Mouse (Mus musculus): Measurements from ENCODE around the gene Plekhm2.

Plekhm2 gene

GRCm38 (mm10) chr4:141660884-141661283 is 3.8 kb downstream of the Plekhm2 start:
- no peak for DNase-seq (ENCODE audit: low spot score)

DNA sequence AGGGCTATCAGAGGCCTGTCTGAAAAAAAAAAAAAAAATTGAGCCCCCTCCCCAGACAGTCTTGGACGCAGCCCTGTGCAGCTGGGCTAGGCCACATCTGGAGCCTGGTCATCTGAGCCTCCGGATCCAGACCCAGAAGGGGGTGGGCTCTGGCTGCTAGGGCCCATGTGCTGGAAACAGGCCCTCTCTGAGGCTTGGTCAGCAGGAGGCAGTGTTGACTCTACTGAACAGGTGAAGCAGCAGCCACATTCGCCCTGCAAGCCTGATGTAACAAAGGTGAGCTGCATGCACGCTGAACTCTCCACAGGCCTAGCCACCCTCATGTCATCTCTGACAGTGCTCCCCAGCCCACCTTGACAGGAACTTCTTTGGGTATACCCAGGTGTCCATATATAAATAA is 5.0 kb downstream of the Plekhm2 start:
- DNase-seq (ENCODE audit: low spot score) = peak; percentile 44

DNA sequence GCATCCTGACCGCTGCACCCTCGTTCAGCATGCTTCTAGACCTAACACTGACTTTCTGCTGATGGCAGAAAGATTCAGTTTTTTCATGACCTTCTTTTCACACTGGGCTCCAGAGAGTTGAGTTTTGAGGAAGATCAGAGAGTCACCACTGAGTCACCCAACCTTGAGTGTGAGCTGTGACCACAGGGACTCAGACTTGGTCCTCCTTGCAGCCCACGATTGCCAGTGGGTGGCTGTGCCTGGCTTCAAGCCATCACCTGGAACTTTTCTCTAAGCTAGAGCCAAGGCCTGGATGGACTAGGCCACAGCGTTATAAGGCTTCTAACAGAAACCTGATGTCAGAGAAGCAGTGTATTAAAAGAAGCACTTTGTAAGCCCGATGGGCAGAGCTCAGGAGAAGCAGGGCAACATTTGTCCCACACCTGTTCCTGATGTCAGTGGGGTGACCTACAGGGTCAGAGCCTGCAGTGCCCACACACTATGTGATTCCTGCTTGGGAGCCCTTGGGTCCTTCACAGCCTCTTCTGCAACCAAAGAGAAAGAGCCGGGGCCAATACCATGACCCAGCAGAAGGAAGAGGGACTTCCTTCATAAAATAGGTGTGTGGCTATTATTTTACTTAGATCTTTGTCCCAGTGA is 5.7 kb downstream of the Plekhm2 start:
- DNase-seq (ENCODE audit: low spot score) = no peak

DNA sequence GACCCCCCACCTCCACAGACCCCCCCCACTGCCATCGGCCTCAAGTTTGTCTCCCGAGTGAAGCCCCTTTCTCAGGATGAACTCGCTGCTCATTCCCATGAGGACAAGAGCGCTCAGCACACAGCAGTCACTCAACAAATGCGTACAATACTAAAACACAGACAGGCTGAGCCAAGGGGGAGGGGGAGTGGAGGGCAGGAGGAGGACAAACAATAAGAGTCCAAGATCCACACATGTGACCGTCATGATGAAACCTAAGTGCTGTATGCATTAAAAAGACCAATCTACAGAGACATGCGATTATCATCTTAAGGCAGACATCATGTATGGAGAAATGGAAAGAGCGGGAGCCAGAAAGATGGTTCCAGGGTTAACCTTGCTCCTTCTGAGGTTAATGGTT is 7.8 kb downstream of the Plekhm2 start:
- DNase-seq (ENCODE audit: low spot score) = no peak

DNA sequence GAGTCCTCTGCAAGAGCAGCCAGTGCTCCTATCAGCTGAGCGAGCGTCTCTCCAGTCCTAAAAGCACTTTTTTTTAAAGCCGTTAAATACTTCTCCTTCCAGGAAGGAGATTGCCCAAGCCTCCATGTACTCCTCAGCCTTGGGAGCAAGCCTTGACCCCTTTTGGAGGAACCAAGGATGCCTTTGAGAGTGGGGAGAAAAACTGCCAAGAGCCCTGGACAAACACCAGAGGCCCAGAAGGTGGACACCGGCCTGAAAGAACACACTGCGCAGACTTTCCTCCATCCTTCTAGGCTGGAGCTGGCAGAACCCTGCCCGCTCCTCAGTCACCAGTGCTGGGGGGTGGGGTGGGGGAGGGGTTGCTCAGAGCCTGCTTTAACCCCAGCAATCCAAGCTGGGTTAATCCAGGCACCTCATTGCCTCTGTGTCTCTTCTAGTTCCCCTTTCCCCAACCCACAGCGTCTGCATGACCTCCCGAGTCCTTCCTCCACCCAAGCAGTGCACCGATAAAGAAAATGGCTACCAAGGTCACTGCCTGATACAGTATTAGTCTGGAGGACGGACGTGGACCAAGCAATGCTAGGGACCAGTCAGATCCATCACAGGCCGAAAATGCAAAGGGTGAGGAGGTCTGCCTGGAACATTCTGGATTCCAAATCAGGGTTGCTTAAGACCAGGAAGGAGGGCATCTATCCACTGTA is 8.6 kb downstream of the Plekhm2 start:
- DNase-seq (ENCODE audit: low spot score) = no peak

DNA sequence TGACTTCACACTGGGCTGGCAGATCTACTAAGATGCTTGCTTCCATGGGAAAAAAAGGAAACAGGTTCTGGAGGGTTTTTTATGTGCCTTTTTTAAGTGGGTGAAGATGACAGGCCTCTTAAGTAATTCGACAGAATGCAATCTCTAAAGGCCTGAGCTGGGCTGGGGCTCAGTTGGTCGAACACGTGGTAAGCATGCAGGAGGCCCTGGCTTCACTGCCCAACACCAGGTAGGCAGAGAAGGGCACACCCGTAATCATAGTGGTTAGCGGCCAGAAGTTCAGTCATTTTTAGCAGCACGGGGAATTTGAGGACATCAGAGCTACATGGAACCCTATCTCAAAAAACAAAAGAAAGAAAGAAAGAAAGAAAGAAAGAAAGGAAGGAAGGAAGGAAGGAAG is 10.2 kb downstream of the Plekhm2 start:
- no peak for DNase-seq (ENCODE audit: low spot score)

GRCm38 (mm10) chr4:141653813-141654212 is 10.9 kb downstream of the Plekhm2 start:
- DNase-seq (ENCODE audit: low spot score) = no peak

DNA sequence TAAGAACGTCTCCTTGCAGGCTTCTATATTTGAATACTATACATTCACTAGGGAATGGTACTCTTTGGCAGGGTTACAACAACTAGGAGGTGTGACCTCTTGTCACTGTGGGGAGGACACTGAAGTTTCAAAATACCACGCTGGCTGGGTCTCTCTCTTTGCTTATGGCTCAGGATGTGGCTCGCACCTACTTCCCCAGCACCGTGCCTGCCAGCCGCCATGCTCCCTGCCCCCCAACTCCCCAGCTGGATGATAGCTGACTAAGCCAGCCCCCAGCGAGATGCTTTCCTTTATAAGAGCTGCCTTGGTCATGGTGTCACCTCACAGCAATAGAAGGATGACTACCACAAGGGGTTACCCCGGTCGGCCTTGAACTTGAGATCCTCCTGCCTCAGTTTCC is 11.7 kb downstream of the Plekhm2 start:
- DNase-seq (ENCODE audit: low spot score) = no peak

- DNase-seq (ENCODE audit: low spot score) = no peak
Measured at GRCm38 (mm10) chr4:141651944-141652343, 12.8 kb downstream of the Plekhm2 start.

GRCm38 (mm10) chr4:141651286-141651685 is 13.4 kb downstream of the Plekhm2 start:
- DNase-seq (ENCODE audit: low spot score) = no peak

GRCm38 (mm10) chr4:141649244-141649643 is 15.5 kb downstream of the Plekhm2 start:
- no peak for DNase-seq (ENCODE audit: low spot score)

- DNase-seq (ENCODE audit: low spot score) = no peak
Measured at GRCm38 (mm10) chr4:141648262-141648661, 16.4 kb downstream of the Plekhm2 start.

DNA sequence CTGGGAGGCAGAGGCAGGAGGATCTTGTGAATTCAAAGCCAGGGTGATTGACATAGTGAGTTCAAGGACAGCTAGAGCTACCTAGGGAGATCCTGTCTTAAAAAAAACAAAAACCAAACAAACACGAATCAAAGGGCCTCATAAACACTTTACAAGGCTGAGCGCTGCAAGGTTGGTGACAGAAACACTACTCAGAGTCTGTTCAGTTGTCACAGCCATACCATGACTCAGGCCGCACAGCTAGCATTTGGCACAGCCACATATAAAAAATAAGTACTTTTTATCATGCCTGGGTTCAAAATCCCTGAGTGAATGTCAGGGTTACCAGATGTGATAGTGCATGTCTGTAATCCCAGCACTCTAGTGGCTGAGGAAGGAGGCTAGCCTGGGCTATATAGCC is 17.5 kb downstream of the Plekhm2 start:
- no peak for DNase-seq (ENCODE audit: low spot score)

- DNase-seq (ENCODE audit: low spot score) = no peak
Measured at GRCm38 (mm10) chr4:141645988-141646387, 18.7 kb downstream of the Plekhm2 start.

- DNase-seq (ENCODE audit: low spot score) = peak; percentile 36
Measured at GRCm38 (mm10) chr4:141643118-141643855, 21.4 kb downstream of the Plekhm2 start.

DNA sequence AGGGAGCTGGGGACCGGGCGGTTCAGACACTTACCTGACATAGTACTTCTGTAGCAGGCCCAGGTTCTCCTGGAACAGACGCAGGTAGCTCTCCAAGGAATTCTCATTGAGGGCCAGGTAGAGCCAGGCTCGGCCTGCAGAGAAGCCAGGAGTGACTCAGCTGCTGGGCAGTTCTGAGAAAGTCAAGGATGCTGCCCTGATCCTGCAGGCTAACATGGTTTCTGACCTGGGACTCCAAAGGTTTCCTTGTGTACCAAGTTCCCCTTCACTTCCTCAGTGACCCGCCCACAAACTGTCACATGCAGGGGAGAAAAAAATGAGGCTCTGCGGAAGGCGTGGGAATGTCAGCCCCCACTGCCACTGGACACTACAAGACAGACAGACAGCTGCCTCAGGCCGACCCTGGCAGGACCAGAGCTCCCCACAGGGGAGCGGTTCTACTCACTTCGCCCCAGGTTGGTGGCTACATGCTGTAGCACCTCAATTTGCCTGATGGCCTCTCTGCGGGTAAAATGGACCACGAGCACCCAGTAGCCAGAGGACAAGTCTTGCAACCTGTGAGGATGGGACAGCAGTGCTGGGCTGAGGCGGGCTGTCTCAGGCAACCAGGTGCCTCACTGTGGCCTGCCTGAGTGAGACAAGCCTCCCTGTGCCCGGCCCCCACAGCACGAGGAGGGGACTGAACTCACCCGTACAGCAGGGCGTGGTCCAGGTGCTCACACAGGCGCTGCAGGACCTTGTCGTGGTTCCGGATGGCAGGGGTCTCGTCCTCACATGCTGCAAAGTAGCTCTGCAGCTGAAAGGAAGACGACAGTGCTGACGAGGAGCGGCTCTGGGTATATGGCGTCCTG is 22.5 kb downstream of the Plekhm2 start:
- DNase-seq (ENCODE audit: low spot score) = no peak

- DNase-seq (ENCODE audit: low spot score) = no peak
Measured at GRCm38 (mm10) chr4:141641353-141641771, 23.3 kb downstream of the Plekhm2 start.

- DNase-seq (ENCODE audit: low spot score) = no peak
Measured at GRCm38 (mm10) chr4:141639474-141639873, 25.2 kb downstream of the Plekhm2 start.

GRCm38 (mm10) chr4:141636693-141637092 is 28.0 kb downstream of the Plekhm2 start:
- DNase-seq (ENCODE audit: low spot score) = no peak

- DNase-seq (ENCODE audit: low spot score) = no peak
Measured at GRCm38 (mm10) chr4:141635991-141636390, 28.7 kb downstream of the Plekhm2 start.

DNA sequence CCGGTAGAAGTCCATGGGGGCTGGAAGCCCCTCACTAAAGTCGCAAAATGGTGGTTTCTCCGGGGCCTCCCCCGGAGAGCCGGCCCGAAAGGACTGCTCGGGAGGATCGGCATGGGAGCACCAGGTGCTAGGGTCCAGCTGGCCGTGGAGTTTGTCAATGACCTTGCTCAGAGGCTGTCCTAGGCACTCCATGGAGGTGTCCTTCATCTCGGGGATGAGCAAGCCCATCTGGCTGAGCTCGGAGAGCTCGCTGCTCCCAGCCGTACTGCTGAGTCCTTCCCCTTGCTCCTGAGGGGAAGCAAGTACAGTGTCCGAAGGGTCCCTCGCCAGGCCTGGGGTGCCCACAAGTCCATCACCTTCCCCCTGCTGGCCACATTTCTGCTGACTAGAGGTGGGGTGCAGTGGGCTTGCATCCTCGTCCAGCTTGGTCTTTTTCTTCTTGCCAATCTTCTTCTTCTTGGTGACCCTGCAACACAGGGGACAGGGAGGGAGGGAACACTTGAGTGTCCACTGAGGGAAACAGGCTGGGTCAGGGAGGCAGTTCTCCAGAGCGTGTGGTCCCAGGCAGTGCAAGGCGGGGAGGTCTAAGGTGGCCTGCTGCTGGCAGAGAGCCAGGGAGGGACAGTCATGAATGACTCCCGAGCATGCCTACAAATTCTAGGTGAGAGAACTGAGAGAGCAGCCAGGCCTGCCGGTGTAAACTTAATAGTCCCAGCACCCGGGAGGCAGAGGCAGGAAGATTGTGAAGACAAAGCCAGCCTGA is 32.4 kb downstream of the Plekhm2 start:
- no peak for DNase-seq (ENCODE audit: low spot score)
